Mouse (Mus musculus): ENCODE results near the gene Rdh12. TPM values are rescaled to one million over a fixed set of nuclear protein-coding genes. Genes with fewer than 3 reads are reported as not detected.

Gene Rdh12
- 0.51 and 0.57 TPM in 2 replicates for polyA plus RNA-seq (2012; rRNA removed)

DNA sequence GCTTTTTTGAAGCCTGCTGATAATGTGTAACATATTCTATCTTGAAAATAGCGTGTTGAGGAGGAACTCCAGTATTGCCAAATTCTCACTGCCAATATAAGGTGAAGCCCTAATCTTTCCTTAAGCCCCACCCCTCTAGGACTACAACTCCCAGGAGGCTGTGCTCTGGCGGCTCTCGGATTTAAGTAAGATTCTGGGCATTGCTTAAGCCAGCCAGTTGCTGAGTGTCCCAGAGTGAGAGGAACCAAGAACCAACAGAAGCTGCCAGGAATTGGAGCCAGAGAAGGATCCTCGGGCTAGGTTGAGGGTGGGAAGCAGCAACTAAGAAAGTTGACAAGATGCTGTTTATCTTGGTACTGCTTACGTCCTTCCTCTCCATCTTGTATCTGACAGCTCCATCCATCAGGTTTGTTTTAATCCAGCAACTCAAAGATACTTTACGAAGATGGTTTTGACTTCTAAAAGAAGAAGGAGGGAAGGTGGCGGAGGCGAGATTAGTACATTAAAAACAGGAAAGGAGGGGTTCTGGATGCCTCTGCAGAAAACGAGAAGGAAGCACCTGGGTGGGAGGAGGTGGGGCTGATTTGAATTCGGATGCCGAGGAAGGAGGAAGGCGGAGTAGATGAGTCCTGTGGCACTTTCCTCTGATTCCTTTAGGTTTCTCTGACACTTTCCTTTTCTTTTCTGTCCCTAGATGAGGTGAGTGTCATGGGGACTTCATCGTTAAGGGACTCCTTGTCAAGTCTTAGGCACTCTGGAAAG lies at the start of gene Rdh12:
TSS of gene Rdh12 (plus strand) at position 212 of the 762 bp plus-strand sequence.

DNA sequence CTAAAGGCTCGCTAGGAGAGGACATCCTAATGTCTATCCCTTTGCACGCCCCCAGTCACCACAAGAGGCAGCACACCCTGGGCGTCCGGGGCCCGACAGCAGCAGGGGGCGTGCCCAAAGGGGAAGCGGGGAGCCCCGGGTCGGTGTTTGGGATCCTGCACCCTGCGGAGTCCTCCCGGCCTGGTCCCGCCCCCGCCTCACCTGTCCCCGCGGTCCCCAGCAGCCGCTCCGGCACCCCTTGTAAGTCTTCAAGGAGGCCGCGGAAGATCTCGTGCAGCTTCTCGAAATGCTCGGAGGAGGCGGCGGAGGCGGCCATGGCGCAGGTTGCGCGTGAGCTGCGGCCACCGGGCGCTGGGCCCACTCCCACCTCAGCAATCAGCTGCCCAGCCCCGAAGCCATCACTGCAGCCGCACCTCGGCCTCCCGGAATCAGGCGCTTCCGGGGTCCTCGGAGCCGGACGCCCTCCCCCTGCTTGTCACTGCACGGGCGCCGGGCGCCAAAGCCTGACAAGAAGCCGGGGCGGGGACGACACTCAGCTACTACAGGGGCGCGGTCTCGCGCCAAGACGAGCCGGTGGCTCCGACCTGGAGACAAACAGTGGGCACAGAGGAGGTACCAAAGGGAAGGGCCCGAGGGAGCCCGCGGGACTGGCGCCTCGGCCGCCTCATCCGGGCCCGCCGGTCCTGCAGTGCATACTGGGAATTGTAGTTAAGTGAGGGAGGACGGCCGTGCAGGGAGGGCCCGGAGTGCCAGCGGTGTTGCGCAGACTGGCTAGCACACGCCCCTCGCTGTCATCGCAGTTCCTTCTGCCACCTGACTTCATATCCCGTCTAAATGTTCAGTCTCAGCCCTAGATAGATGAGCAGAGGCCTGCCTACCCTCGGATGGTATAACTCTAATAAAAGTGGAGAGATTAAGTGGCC lies 36.4 kb upstream of the Rdh12 start, which contains the start of gene Vti1b:
TSS of gene Vti1b (minus strand) at position 649 of the 923 bp plus-strand sequence.

DNA sequence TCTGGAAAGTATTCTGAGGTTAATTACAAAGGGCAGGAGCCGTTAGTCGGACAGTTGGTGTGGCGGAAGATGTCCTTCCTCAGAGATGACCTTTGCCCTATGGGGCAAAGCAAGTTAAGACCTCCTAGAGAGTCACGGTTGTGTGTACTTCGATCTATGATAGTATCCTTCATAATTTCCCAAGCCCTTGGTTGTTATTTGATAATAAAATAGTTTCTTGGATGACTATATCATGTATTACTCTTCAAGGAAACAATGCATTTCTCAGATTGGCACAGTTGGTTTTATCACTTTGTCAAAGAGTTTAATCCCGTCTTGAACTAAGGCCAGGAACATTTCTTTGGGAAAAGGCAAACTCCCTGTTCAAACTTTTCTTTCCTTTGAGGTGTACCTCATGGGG lies 16.5 kb upstream of the Rdh12 start, which contains the start of gene Rdh11:
TSS of gene Rdh11 (minus strand) at position 101 of the 400 bp plus-strand sequence.

Other genes starting within 250 kb of the Rdh12 start
- gene Tmem229b, start 201.3 kb upstream of the Rdh12 start, polyA plus RNA-seq (2012; rRNA removed): 4.0 and 5.5 TPM in 2 replicates
- gene Plekhh1, start 179.8 kb upstream of the Rdh12 start, polyA plus RNA-seq (2012; rRNA removed): 40.7 and 44.0 TPM in 2 replicates
- gene Pigh, start 119.3 kb upstream of the Rdh12 start, polyA plus RNA-seq (2012; rRNA removed): 14.6 and 18.7 TPM in 2 replicates
- gene Arg2, start 78.1 kb upstream of the Rdh12 start, polyA plus RNA-seq (2012; rRNA removed): 1.5 and 5.4 TPM in 2 replicates
- 67.6 and 68.7 TPM in 2 replicates for gene Vti1b, start 36.2 kb upstream of the Rdh12 start, polyA plus RNA-seq (2012; rRNA removed)
- gene Rdh11, start 16.6 kb upstream of the Rdh12 start, polyA plus RNA-seq (2012; rRNA removed): 7.7 and 8.8 TPM in 2 replicates
- gene Zfyve26, start 87.4 kb downstream of the Rdh12 start, polyA plus RNA-seq (2012; rRNA removed): 11.5 and 16.1 TPM in 2 replicates
- gene Rad51b, start 88.4 kb downstream of the Rdh12 start, polyA plus RNA-seq (2012; rRNA removed): 0.41 and 0.51 TPM in 2 replicates

All from colon, adult 2 months (tissue).